Mouse (Mus musculus): ENCODE results near the gene A530016L24Rik.

The A530016L24Rik gene

DNA sequence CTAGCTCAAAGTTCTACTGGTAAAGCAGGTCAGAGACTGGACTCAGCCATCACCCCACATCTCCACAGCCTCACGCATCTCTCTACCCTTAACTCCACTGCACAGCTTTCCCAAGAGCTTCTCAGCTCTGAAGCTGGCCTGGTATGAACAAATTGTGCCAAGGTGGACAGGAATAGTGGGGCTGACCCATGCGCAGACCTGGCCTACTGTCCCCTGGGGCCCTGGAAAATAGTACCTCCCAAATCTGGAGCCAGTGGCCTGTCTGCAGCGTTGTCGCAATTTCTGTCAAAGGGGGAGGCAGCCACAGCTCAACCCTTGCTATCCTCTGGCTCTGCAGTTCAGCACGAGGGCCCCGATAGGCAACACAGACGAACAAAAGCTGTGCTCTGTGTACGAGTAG is at the start of gene A530016L24Rik:
Gene A530016L24Rik, plus strand, starts transcription at position 315 of the 400 bp plus-strand sequence.
- in situ Hi-C loops (cut with MseI, MboI) = no loop called here

GRCm38 (mm10) chr12:112439993-112440392 is 49.3 kb upstream of the A530016L24Rik start:
- in situ Hi-C loops (cut with MseI, MboI) = no loop called here

DNA sequence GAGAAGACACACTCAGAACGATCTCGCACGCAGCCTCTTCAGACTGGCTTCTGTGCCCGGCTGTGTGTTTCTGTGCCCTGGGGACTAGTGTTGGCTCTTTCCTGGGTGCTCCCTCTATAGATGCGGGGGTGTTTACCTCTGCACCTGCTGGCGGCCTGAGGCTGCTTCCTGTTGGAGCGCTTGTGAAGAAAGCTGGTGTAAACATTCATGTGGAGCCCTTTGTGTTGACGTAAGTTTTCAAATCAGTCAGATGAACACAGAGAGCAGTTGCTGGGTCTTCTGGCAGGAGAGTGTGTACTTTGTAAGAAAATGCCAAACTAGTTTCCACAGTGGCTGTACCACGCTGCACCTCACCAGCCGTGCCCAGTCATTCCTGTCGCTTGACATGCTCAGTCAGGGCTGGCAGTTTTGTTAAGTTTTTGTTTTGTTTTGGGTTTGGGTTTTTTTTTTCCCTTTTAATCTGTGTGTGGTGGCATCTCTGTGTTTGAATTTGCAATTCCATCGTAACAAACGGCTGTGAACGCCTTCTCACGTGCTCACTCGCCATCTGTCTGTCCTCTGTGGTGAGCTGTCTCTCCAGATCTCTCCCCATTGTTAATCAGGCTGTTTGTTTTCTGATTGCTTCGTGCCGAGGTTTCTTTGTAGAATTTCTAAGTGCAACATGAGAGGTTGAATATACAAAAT is 40.0 kb upstream of the A530016L24Rik start:
- in situ Hi-C loops (cut with MseI, MboI) = no loop called here

GRCm38 (mm10) chr12:112449828-112450180 is 39.4 kb upstream of the A530016L24Rik start:
- in situ Hi-C loops (cut with MseI, MboI) = no loop called here

GRCm38 (mm10) chr12:112450883-112451282 is 38.4 kb upstream of the A530016L24Rik start:
- in situ Hi-C loops (cut with MseI, MboI) = no loop called here

DNA sequence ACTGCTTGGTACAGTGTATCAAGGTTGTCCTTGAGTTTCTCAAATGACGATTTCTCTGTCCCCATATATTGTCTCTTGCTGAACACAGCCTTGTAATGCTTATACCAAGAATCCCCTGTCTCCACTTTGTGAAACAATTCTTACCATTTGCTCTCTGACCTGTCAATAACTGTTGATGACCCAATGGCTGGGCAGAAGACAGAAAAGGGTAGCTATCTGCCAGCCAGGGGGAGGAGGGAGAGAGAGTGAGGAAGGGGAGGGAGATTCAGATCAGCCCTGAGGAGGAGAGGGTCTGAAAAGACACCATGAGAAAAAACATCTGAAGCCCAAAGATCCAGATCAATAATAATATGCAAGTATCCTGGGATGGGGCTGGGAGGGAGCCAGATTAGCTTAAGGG is 37.9 kb upstream of the A530016L24Rik start:
- in situ Hi-C loops (cut with MseI, MboI) = no loop called here

DNA sequence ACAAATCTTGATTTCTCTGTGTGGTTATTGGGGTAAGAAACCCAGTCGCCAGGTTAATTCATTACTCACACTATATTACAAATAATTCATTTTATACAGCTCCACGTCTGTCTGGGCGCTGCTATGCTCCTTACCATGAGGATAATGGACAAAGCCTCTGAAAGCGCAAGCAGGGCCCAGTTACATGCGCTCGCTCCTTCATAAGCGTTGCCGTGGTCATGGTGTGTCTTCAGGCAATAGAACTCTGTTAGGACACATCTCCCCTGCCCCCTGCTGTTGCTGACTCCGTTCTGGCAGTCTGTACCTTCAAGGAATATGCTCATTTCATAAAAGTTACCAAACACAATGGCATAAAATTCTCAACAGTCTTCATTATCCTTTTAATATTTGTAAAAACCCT is 37.4 kb upstream of the A530016L24Rik start:
- in situ Hi-C loops (cut with MseI, MboI) = no loop called here

- in situ Hi-C loops (cut with MseI, MboI) = no loop called here
Measured at GRCm38 (mm10) chr12:112456144-112456713, 33.0 kb upstream of the A530016L24Rik start.

GRCm38 (mm10) chr12:112457839-112458238 is 31.4 kb upstream of the A530016L24Rik start:
- in situ Hi-C loops (cut with MseI, MboI) = no loop called here

GRCm38 (mm10) chr12:112462423-112462822 is 26.8 kb upstream of the A530016L24Rik start:
- in situ Hi-C loops (cut with MseI, MboI) = no loop called here

DNA sequence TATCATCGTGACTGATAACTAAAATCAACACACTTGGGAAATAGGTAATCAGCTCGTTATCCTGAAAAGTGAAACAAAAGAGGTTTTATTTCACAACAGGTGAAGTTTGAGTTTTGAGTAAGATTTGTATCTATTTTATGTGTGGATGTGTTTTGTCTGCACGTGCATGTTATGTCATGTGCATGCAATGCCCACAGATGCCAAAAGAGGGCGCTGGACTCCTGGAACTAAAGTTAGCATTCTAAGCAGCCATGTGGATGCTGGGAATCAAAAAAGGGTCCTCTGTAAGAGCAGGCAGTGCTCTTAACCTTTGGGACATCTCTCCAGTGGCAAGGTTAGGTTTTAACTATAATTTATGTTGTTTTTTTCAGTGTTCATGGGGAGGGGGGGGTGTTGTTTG is 26.0 kb upstream of the A530016L24Rik start:
- in situ Hi-C loops (cut with MseI, MboI) = no loop called here

GRCm38 (mm10) chr12:112463750-112464444 is 25.4 kb upstream of the A530016L24Rik start:
- in situ Hi-C loops (cut with MseI, MboI) = no loop called here

DNA sequence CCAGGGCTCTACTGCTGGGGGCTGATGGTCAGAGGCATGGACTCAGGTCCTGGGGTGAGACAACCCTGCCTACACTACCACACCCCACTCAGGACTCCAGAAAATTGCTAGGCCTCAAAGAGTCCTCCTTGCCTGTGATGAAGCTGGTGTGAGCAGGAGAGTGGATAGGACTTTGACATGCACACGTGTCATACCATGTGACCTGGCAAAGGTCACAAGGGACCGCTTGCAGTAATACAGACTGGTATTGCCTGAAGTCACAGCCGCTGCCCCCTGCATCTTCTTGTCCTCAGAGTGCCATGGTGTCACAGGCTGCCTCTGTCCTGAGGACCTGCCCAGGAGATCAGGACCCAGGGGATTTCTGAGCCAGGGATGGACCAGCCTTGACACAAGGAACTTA is 24.7 kb upstream of the A530016L24Rik start:
- in situ Hi-C loops (cut with MseI, MboI) = no loop called here

GRCm38 (mm10) chr12:112465928-112466327 is 23.3 kb upstream of the A530016L24Rik start:
- in situ Hi-C loops (cut with MseI, MboI) = no loop called here

GRCm38 (mm10) chr12:112467387-112467786 is 21.9 kb upstream of the A530016L24Rik start:
- in situ Hi-C loops (cut with MseI, MboI) = no loop called here

GRCm38 (mm10) chr12:112469393-112469792 is 19.9 kb upstream of the A530016L24Rik start:
- in situ Hi-C loops (cut with MseI, MboI) = no loop called here

- in situ Hi-C loops (cut with MseI, MboI) = loop anchor here in 1 of 2 experiments (5.0 kb wide), 1 partner anchor 323 kb away; the partner anchor contains the start of gene Kif26a
Measured at GRCm38 (mm10) chr12:112470216-112470615, 19.0 kb upstream of the A530016L24Rik start.

- in situ Hi-C loops (cut with MseI, MboI) = loop anchor here in 1 of 2 experiments (5.0 kb wide), 1 partner anchor 326 kb away; the partner anchor contains the start of gene Kif26a
Measured at GRCm38 (mm10) chr12:112473777-112474176, 15.5 kb upstream of the A530016L24Rik start.

- in situ Hi-C loops (cut with MseI, MboI) = no loop called here
Measured at GRCm38 (mm10) chr12:112489535-112489934, 287 bp downstream of the A530016L24Rik start.

DNA sequence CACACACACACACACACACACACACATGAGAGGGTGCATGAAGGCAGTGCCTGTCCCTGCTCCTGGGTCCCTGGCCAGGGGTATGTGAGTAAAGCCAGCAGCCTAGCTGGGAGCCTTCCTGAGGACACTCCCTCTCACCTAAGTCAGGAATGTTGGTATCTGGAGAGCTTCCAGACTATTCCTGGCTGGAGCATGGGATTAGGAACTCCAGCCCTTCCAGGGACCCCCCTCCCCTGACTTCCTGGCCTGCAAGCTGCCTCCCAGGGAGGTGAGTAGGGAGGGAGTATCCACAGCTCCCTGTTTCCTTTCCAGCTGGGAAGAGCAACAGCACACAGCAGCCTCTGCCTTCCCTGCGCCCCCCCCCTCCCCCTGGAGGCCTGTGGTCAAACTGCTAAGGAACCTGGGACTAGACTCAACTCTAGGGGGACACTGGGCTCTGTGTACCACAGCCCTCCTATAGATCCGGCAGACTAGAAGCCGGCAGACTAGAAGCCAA is 1.2 kb downstream of the A530016L24Rik start:
- in situ Hi-C loops (cut with MseI, MboI) = no loop called here

- in situ Hi-C loops (cut with MseI, MboI) = no loop called here
Measured at GRCm38 (mm10) chr12:112496136-112496535, 6.9 kb downstream of the A530016L24Rik start.

DNA sequence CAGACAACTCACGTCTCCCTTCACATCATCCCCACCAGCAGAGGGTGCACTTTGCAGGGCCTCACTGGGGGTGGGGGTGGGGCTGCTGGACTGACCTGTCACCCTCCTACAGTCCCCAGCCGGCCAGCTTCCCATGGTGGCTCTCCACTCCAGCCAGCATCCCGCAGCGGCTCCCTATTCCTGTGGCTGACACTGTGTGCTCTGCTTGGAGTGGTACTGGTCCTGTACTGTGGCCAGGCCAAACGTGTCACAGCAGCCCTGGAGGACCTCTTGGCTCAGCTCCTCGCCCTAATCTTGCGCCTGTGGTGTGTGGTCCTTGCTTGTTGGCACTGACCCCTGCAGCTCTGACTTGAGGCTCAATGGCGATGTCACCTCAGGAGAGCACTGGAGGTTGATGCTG is 8.5 kb downstream of the A530016L24Rik start:
- in situ Hi-C loops (cut with MseI, MboI) = no loop called here

GRCm38 (mm10) chr12:112498683-112499082 is 9.4 kb downstream of the A530016L24Rik start:
- in situ Hi-C loops (cut with MseI, MboI) = no loop called here

Measured in mouse trophoblast stem cell (cell line).